Mouse (Mus musculus): ENCODE data around the gene Zfp799.

GRCm38 (mm10) chr17:32788576-32788975 lies 41.5 kb downstream of the Zfp799 start:
- TF ChIP-seq CTCF (IDR thresholded peaks at IDR 0.05; ENCODE audit: extremely low read depth, insufficient read depth, insufficient read length, insufficient replicate concordance) (no peak), POLR2A (IDR thresholded peaks at IDR 0.05; ENCODE audit: low read depth, low read length) (no peak)
